Comparison of ENCODE assay signal across 1 mouse cellular context in the genomic region with DNA sequence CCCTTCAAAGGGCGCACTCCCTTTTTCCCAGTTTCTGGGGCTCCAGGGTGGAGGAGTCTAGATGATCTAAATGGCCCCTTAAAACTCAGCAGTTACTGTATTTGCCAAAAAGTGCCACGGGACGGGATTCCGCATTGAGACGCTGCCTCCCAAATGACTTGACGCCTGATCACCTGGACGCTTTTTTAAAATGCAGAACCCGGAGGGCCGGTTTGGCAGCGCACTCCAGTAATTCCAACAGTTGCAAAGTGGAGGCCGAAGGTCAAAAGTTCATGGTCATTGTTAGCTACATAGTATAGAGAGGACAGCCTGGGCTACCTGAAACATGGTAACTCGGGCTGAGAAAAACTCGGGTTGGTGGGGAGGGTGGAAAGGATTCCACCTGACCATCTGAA.
TF ChIP-seq lines count a peak whose summit lies in the region.

No protein-coding gene starts in this region.

TF ChIP-seq in MEL, 35 proteins besides CTCF, POLR2A, EP300 and RAD21:
- TF ChIP-seq TBP (IDR thresholded peaks at IDR 0.05; ENCODE audit: low read depth, low read length) (peak; percentile 1; the same call in 1 of the 2 replicates), CHD1 (IDR thresholded peaks at IDR 0.05; ENCODE audit: low read depth, low read length) (no peak), USF1 (IDR thresholded peaks at IDR 0.05; ENCODE audit: low read depth, low read length) (0 out of 2 replicates have a peak, but pooled peaks have one; percentile 1)
